Mouse (Mus musculus): ENCODE data around the gene Zdhhc13. TPM values are rescaled to one million over a fixed set of nuclear protein-coding genes. Genes with fewer than 3 reads are reported as not detected.

The Zdhhc13 gene
- 10 to 100 TPM; 27.6 to 36.0 TPM for polyA plus RNA-seq (2017; shearing (Covaris generic))

GRCm38 (mm10) chr7:48788851-48789572 lies at the start of gene Zdhhc13:
Zdhhc13 (plus strand) TSS chr7:48789003.

GRCm38 (mm10) chr7:48847820-48848650 lies 59.2 kb downstream of the Zdhhc13 start, which contains the start of gene Csrp3:
Csrp3 (minus strand) TSS chr7:48848033.

Other genes starting within 250 kb of the Zdhhc13 start
- under 1 TPM in 1 of 2 experiments, not detected in 1; 0.22 TPM for gene Mrgprb2, start 230.9 kb upstream of the Zdhhc13 start, polyA plus RNA-seq (2017; shearing (Covaris generic))
- not detected for gene Mrgprb3, start 145.2 kb upstream of the Zdhhc13 start, polyA plus RNA-seq (2017; shearing (Covaris generic))
- gene Csrp3, start 59.0 kb downstream of the Zdhhc13 start, polyA plus RNA-seq (2017; shearing (Covaris generic)) = not detected
- gene E2f8, start 92.6 kb downstream of the Zdhhc13 start, polyA plus RNA-seq (2017; shearing (Covaris generic)) = 1 to 10 TPM; 2.1 to 5.9 TPM
- 10 to 100 TPM in 1 of 2 experiments, 1 to 10 TPM in 1; 8.7 to 20.9 TPM for gene Nav2, start 119.7 kb downstream of the Zdhhc13 start, polyA plus RNA-seq (2017; shearing (Covaris generic))

Measured in activated CD4-positive, CD25-positive, alpha-beta regulatory T cell (primary cell).